Mouse (Mus musculus) heart, embryonic 13.5 days (tissue): ENCODE measurements around the gene Gm17581. TPM values are rescaled to one million over a fixed set of nuclear protein-coding genes. Genes with fewer than 3 reads are reported as not detected.

Experiments used
- ATAC-seq: fragments of 200-750 bp; cut with Nextera tagmentation; 2 replicates; pipeline ENCODE4 v1.8.0; 2017; ENCODE audit warnings: moderate TSS enrichment; ENCODE audit not compliant: insufficient number of reproducible peaks, low FRiP score, low TSS enrichment; ENCODE audit errors: extremely low read depth
- H3K27ac ChIP-seq: fragments of 300-500 bp; sonication (generic); replicated peaks from 2 replicates; pipeline ENCODE4 v1.5.1; 2015; ENCODE audit warnings: moderate library complexity, mild to moderate bottlenecking, inconsistent platforms
- H3K27me3 ChIP-seq: fragments of 300-500 bp; sonication (generic); replicated peaks from 2 replicates; pipeline ENCODE4 v1.6.1; 2015; ENCODE audit warnings: mild to moderate bottlenecking, inconsistent platforms
- H3K36me3 ChIP-seq: fragments of 300-500 bp; sonication (generic); 2 replicates; pipeline ENCODE4 v1.6.1; 2015; ENCODE audit warnings: mild to moderate bottlenecking, inconsistent platforms
- H3K4me1 ChIP-seq: fragments of 300-500 bp; sonication (generic); 2 replicates; pipeline ENCODE4 v1.6.1; 2015; ENCODE audit warnings: inconsistent platforms
- H3K4me2 ChIP-seq: fragments of 300-500 bp; sonication (generic); 2 replicates; pipeline ENCODE4 v1.6.1; 2015; ENCODE audit warnings: inconsistent platforms, mild to moderate bottlenecking, moderate library complexity
- H3K4me3 ChIP-seq: fragments of 300-500 bp; sonication (generic); 2 replicates; pipeline ENCODE4 v1.5.1; 2015; ENCODE audit warnings: moderate library complexity, mild to moderate bottlenecking, inconsistent platforms
- H3K9ac ChIP-seq: fragments of 300-500 bp; sonication (generic); 2 replicates; pipeline ENCODE4 v1.6.1; 2015; ENCODE audit warnings: inconsistent platforms, mild to moderate bottlenecking, moderate library complexity
- H3K9me3 ChIP-seq: fragments of 300-500 bp; sonication (generic); 2 replicates; pipeline ENCODE4 v1.6.1; 2016; ENCODE audit warnings: inconsistent platforms
- WGBS: fragments of 180-500 bp; shearing (Covaris S2); methylation state at CpG from one replicate; pipeline ENCODE4 v1.1.7; 2015; ENCODE audit warnings: mixed read lengths; 5-methylcytosine and 5-hydroxymethylcytosine counted together
- polyA plus RNA-seq: library from polyadenylated mRNA; unstranded; fragments of >200 nt; fragmentation: Nextera tagmentation; extraction: Ambion mirVana; gene quantifications from 2 replicates; pipeline ENCODE4 v1.2.1, GENCODE M21; 2015

Gm17581 gene
- polyA plus RNA-seq, 1 experiment from 2014 or later = not detected

DNA sequence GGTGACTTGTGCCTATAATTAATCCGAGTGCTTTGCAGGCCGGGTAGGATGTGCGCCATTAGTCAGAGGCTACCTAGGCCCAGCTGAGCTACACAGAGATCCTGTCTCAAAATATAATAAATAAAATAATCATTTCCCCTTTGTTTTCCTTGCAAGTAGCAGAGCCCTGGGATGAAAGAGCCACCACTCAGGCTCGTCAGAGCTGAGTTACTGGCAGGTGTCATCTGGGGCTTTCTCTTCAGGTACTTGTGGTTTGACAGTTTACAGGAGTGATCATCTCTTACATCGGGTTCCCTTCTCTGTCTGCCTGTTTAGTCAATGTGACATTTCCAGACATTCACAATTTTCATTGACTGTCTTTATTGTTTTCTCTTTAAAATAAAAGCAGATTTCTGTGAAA lies 49.1 kb downstream of the Gm17581 start:
- H3K36me3 ChIP-seq = peaks cover 29% of the 10 kb centered on the region
- ATAC-seq = no peak
- WGBS = 68% methylated on average over 5 of the region's 5 CpGs
- H3K9me3 ChIP-seq = no peaks in the 10 kb centered on the region
- no peak overlapping the region for H3K4me2 ChIP-seq
- H3K27me3 ChIP-seq = no peaks in the 10 kb centered on the region
- no peak overlapping the region for H3K27ac ChIP-seq
- H3K4me1 ChIP-seq = peaks cover 25% of the 10 kb centered on the region
- no peak overlapping the region for H3K9ac ChIP-seq
- no peak overlapping the region for H3K4me3 ChIP-seq

Other genes starting within 250 kb of the Gm17581 start
- gene Acss2, start 217.9 kb downstream of the Gm17581 start, polyA plus RNA-seq = 13.1 and 14.4 TPM in 2 replicates
- gene Ggt7, start 217.6 kb downstream of the Gm17581 start, polyA plus RNA-seq = 2.0 and 3.1 TPM in 2 replicates
- gene Gss, start 143.1 kb downstream of the Gm17581 start, polyA plus RNA-seq = 24.2 and 25.6 TPM in 2 replicates
- gene Myh7b, start 124.7 kb downstream of the Gm17581 start, polyA plus RNA-seq = 17.7 and 21.2 TPM in 2 replicates
- gene Trpc4ap, start 43.5 kb downstream of the Gm17581 start, polyA plus RNA-seq = 87.0 and 93.9 TPM in 2 replicates
- gene Edem2, start 6.4 kb downstream of the Gm17581 start, polyA plus RNA-seq = 23.1 and 25.4 TPM in 2 replicates
- gene Procr, start 15.3 kb upstream of the Gm17581 start, polyA plus RNA-seq = 9.0 and 9.1 TPM in 2 replicates
- 0.04 TPM in 1 of 2 replicates, not detected in the other for gene Mmp24, start 39.5 kb upstream of the Gm17581 start, polyA plus RNA-seq
- 10.8 and 12.0 TPM in 2 replicates for gene BC029722, start 83.6 kb upstream of the Gm17581 start, polyA plus RNA-seq
- 127 and 152 TPM in 2 replicates for gene Eif6, start 91.1 kb upstream of the Gm17581 start, polyA plus RNA-seq
- 0.06 and 0.09 TPM in 2 replicates for gene Fam83c, start 99.0 kb upstream of the Gm17581 start, polyA plus RNA-seq
- 99.7 and 108 TPM in 2 replicates for gene Uqcc1, start 194.4 kb upstream of the Gm17581 start, polyA plus RNA-seq
- gene Gm15557, start 204.9 kb upstream of the Gm17581 start, polyA plus RNA-seq = not detected in 2 replicates
- gene Gdf5, start 209.5 kb upstream of the Gm17581 start, polyA plus RNA-seq = 0.37 and 0.64 TPM in 2 replicates
- gene Cep250, start 220.6 kb upstream of the Gm17581 start, polyA plus RNA-seq = 9.4 and 9.6 TPM in 2 replicates